Mouse (Mus musculus) thymus, adult 2 months (tissue): ENCODE results near the gene Rffl.

Experiments
- CTCF ChIP-seq: fragments of 200-500 bp; IDR thresholded peaks from 2 replicates; pipeline ENCODE4 v1.5.1; 2012; ENCODE audit warnings: mild to moderate bottlenecking, control low read depth, low read length, moderate library complexity, borderline replicate concordance; ENCODE audit not compliant: control insufficient read depth, poor library complexity, insufficient read depth; ENCODE audit errors: extremely low read depth
- POLR2A ChIP-seq: fragments of 200-500 bp; IDR thresholded peaks from 2 replicates; pipeline ENCODE4 v1.6.1; 2012; ENCODE audit warnings: mild to moderate bottlenecking, low read length, control low read depth, moderate library complexity; ENCODE audit not compliant: control insufficient read depth, poor library complexity, insufficient read depth; ENCODE audit errors: extremely low read depth

DNA sequence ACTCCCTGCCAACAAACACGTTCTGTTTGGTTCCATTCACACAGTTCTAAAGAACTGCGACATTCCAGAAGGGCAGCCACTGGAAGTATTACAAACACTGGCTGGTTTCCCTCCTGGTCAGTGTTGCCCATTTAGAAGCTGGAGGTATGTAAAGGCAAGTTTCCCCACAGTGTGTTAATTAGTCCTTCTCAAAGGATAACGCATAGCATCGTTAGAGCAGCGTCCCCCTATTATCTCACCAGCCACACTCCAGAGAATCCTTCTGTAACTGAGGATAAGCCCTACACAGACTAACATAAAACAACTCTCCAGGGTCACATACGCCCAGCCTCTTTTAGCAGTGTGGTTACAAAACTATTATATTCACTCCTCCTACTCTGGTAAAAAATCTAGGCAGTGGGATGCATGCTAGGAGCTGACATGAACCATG lies 23.4 kb downstream of the Rffl start:
- TF ChIP-seq CTCF (no peak), POLR2A (no peak)
